Mouse (Mus musculus) adrenal gland, postnatal 36 days (tissue): Measurements from ENCODE around the gene Tmigd1. TPM values are rescaled to one million over a fixed set of nuclear protein-coding genes. Genes with fewer than 3 reads are reported as not detected.
"Not testable (repeated sequence)": the region's sequence is repeated elsewhere in the genome, so short reads cannot be mapped to it uniquely, and the experiment has no call there.

Experiments used
- DNase-seq, 2 experiments: peaks; one replicate each; pipeline ENCODE4 v3.0.0; 2021; ENCODE audit warnings: mixed read lengths in 1 of 2
- total RNA-seq, 2 experiments: library from RNA; stranded (reverse); gene quantifications; 2 replicates each; pipeline ENCODE4 v1.2.3; 2021

The Tmigd1 gene
- total RNA-seq, 2 experiments from 2014 or later, result 0.66 to 1.1 TPM

DNA sequence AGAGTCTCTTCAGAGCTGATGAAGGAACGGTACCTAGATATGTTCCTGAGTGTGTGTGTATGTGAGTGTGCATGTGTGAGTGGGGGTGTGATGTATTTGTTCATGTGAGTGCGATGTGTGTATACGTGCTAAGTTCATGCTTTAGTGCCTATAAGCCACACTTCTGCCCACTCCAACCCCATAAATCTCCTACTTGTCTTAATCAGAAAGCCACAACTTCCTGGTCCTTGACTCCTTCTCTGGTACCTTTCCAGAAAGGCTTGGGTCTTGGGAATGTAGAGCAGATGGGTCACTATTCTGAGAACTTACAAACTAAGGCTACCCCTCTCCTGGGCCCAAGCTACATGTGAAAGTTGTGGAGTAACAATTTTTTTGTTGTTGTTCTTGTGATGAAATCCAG, 3.2 kb upstream of the Tmigd1 start:
- DNase-seq, result no peak

DNA sequence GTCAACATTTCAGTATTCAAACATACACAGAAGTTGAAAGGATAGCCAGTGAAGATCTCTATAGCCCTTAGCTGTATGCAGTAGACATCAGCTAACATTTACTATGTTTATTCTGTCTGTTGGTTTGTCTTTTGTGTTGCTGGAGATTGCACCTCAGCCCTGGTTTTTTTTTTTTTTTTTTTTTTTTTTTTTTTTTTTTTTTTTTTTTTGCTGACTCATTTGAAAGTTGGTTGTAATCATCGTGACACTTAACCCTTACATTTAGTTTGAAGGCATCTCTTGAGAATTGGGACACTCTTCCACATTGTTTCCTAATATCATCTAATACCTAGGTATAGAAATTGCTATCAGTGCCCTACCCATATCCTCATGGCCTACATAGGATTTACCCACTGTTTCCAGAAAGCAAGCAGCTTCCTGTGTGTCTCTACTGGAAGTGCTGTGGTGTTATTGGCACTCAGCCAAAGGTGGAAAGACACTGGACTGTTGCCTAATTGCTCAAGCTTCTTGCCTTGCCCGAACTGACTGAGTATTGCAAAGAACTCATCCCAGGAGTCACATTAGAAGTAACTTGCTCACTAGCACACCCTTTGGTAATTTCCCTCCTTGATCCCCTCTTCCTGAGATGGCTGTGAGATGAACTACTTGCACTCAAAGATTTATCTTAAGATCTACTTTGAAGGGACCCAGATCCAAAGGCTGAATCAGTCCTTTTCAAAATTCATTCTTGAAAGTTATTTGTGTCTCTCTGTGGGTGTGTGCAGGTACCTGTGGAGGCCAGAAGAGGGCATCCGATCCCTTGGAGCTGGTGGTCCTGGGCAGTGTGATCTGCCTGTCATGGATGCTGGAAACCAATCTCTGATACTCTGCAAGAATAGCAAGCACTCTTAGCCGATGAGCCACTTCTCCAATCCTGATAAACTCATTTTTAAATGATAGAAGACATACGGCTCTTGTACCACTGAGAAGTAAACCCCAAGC, 1.9 kb upstream of the Tmigd1 start:
- DNase-seq, result peak; percentile 41 to 45

DNA sequence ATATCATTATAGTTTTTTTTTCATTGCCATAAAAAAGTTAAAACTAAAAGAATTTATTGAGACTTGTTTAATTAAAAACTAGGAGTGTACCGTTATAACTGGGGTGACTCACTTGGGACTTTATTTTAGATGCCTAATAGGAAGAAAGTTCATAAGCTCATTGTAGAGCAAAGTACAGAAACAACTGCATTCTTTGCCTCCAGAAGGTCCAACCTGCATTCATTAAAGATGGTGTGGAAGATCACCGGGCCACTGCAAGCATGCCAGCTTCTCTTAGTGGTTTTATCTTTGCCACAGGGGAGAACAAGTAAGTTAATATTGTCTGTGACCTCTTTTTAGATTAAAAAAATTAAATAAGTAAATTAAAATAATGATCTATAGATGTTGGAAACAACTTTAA, 2.4 kb downstream of the Tmigd1 start:
- no peak for DNase-seq

DNA sequence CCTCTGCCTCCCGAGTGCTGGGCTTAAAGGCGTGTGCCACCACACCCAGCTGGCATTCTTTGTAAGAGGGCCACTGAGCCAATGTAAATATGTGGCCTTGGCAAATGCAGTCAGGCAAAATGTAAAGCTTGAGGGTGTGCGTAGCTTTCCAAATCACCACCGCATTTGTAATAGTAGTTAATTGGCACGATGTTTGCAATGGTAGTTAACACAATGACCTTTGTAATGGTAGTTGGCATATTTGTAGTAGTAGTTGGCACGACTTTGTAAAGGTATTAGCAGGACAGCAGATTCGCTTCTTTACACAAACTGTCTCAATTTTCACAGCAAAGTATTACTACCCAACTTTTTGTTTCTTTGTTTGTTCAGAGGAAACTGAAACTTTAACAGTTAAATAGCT, 6.7 kb downstream of the Tmigd1 start:
- no peak for DNase-seq

DNA sequence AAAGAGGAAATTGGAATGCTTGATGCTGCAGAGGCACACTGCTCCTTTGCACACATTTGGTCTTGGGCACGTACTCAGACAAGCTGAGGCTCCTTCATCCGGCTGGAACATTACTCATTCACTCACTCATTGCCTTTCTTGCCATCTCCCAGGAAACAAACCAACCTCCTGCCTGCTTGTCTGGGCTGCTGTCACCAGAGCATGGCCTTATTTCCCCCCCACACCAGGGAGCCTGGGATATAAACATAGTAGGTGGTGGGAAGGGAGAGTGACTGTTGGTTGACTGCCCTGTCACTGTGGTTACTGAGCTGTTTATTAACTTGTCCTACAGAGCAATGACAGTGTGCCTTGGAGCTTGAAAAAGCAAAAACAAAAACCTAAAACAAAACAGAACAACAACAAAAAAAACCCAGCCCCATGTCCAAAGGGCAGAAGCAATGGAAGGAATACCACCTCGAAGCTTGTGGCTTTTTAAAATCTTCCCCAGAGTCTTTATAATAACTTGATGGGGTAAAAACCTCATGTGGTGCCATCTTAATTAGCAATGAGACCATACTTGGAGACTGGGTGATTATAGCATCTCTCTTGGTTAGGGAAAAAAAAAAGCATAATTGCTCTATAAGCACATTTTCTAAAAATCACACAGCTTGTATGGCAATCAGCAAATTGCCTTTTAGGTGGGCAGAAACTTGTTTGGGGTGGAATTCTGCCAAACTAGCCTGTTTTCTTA, 9.5 kb downstream of the Tmigd1 start:
- DNase-seq, result no peak

DNA sequence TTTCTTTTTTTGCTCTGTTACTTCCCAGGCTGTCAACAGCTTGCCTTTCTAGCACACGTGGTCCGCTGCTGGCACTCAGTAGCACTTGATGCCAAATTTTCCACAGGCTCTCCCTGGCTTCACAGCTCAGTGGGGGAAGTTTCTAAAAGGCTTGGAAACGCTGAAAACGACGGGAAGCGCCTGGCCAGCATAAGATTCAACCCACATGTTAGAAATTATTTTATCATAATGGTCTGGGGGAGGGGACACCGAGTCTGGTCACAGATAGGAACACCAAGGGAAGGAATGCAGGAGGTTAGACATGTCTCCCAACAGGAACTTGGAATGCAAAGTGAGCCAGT, 10.1 kb downstream of the Tmigd1 start:
- DNase-seq, result no peak

DNA sequence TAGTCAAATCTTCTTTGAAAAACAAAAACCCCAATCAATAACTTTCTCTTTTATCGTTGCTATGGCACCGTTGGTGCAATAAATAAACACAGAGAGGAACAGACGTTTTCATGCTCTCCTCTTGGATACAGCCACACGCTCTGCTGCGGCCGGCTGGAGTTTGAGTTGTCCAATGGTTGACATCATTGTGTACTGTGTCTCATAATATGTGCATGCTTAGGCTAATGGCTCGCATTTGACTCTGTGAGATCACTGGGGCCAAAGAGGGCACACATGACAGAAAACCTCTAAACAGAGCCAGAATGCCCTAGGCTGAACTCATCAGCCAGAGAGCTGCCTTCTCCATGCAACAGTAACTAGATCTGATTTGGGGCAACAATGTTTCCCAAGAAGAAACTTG, 12.4 kb downstream of the Tmigd1 start:
- DNase-seq, result no peak

DNA sequence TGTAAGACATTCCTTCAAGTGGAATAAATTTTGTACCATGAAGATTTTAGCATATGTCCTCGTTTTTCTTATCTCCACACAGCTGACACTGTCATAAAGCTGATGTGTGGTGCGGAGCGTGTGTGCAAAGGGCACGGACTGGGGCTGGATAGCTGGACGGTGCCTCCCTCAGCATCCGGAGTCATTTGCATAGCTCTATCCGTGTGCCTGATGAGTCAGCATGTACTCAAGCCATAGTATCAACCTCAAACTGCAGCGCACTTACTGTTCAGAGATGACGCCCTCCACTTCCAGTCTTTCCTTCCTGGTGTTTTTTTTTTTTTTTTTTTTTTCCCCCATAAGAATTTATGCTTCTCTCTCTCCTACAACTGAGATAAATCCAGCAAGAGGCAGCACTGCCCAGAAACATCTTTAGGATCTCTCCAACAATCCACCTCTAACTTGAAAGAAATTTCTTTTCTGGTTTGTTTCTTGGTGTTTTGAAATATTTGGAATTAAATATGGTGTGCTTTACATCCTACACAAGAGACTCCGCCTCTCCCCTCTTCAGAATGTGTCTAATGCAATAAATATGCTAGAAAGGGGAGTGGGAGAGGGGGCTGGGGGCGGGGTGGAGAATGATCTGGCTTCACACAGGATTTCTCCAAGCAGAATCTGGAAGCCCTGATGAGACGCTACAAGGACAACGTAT, 14.7 kb downstream of the Tmigd1 start:
- peak; percentile 25 to 47 for DNase-seq

DNA sequence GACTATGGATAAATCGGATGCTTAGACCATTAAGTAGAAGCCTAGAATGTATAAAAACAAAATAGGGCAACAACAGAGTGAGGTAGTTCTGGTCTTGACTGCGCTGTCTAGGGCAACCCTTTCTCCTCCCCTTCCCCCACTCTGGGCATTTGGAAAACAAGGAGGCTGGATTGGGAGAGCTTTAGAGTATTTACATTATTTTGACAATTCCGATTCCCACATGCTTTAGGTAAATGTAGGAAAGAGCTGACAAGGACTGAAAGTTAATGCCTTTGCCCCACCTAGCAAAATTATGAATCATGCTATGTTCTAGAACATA, 15.2 kb downstream of the Tmigd1 start:
- DNase-seq, result no peak

DNA sequence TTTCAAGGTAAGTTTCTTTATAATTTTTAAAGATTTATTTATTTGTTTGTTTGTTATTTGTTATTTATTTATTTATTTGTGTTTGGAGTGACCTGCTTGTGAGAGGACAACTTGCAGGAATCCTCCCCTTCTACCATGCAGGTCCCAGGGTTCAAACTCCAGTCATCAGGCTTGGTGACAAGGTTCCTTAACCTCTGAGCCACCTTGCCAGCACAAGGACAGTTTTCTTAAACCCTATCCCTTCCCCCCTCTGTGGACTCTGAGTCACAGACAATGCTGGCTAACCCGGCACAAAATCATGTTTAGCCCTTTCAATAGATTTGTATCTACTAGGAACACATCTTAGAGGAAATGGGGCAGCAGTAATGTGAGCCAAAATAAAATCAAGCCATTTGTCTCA, 18.6 kb downstream of the Tmigd1 start:
- DNase-seq, result no peak

DNA sequence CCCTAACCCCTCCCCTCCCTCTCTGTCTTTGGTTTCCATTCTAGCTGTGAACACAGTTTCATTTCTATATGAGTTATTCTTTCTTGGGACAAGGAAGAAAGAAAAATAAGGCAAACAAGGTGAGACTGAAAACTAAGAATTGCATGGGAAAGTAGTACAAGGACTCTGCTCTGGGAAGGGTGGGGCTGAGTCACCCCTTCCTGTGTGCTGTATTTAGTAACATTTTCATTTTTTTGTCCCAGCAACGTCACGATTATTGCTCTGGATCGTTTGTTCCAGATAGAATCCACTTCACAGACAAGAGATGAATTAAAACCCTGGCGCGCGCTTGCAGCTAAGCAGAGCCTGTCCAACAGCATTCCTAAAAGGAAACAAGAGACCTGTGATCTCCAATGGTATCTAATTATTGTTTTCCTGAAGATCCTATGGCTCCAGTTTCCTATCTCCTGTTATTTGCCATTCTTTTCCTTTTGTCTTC, 22.8 kb downstream of the Tmigd1 start, which contains the start of gene Blmh:
Gene Blmh (plus strand): TSS at position 51 of the 478 bp plus-strand sequence.
- peak; percentile 37 to 54 for DNase-seq

DNA sequence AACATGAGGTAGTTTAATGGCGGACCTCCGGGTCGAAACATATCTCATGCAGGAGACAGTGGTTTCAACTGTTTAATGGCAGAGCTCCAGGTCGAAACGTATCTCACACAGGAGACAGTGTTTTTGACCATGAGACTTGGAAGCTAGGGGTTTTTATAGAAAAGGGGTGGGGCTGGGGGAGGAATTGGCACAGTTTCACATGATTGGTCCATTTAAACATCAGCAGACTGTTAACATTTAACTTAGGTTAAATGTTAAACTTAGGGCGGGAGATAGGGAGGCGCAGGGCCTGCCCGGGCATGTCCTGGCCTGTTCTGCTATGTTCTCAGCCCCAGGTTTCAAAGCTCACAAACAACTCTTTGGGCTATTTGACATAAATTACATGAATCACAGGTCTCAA, 26.6 kb downstream of the Tmigd1 start:
- DNase-seq, result not testable (repeated sequence)

DNA sequence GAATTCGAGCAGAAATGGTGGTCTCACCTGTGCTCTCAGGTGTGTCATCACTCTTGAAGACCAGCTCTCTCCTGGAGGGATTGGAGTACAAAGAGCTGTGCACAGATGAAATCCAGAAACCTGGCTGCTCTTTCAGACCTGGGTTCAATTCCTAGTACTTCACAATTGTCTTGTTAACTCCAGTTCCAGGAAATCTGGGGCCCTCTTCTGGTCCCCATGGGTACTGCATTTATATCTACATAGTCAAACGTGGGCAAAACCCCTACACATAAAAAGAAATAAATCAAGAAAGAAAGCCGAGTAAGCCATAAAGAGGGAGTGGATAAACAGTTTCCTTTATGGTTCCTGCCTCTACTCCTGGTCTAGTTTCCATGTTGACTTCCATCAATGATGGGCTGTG, 31.2 kb downstream of the Tmigd1 start:
- no peak for DNase-seq

DNA sequence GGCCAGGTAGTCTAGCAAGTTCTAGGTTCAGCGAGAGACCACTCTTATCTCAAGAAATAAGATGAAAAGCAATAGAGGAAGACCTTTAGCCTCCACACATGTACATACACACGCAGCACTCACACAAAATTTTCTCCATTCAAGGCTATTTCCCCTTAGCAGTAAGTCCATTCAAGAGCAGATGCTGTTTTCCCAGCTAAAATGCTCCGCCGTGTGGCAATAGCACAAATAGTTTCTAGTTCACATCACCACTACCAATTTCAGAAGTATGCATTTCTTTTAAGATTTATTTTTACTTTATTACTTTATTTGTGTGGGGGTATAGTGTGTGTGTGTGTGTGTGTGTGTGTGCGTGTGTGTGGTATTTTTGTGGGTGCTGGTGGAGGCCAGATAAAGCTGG, 34.6 kb downstream of the Tmigd1 start:
- no peak for DNase-seq

DNA sequence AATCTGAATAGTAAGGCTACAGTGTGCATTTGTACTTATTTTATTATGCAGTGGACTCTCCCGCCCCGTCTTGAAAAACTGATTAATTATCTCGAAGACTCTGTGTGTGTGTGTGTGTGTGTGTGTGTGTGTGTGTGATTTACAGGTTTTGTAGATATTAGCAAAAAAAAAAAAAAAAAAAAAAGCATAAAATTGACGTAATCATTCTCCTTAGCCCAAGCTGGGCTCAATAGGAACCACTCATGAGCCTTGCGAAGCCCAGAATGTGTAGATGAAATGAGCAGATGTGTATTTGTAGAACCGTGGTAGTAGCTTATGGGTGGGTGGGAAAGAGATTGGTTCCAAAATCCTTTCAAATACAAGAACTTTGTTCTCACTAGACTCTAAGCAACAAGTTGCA, 42.9 kb downstream of the Tmigd1 start:
- no peak for DNase-seq

DNA sequence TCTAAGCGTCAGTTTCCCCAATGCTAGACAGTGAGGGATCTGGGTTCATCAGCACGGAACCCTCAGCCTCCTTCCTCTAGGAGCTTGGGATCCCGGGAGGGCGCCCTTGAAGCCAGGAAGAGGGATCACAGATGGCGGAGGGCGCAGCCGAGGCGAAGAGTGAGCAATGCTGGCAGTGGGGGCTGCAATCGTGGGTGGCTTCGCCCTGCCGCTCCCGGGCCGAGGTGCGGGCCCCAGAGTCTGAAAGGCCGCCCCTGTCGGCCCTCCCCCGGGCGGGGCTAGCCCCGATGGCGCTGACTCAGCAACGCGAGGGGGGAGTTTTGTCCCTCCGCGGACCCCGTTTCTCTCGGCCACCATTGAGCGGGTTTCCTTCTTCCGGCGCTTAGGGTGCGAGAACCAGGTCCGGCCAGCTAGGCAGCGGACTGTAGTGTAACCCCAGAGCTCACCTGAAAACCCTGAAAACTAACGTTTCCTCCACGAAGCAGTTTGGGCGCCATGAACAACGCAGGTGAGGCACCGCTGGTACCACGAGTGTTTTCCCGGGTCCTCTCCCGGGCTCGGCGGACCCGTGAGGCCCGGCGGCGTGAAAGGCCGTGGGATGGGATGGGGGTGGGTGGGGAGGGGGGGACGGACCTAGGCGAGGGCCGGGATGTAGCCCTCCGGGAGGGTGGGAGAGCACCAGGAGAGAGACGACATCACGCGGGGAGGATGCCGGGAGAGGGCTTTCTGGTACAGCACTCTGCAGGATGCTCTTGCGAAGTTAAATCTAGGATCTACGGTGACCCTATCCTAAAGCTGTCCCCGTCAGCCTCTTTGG, 43.6 kb downstream of the Tmigd1 start:
- peak; percentile 95 to 96 for DNase-seq

DNA sequence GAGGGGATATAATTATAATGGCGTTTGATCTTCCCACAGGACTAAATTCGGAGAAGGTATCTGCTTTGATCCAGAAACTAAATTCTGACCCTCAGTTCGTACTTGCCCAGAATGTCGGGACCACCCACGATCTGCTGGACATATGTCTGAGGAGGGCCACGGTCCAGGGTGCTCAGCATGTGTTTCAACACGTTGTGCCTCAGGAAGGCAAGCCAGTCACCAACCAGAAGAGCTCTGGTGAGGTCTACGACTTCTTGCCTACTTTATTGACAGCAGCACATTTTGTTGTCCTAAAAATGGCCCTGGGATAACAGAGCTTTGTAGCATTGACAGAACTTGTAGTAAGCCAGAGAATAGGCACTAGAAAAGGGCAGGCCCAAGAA, 44.2 kb downstream of the Tmigd1 start:
- DNase-seq, result no peak

DNA sequence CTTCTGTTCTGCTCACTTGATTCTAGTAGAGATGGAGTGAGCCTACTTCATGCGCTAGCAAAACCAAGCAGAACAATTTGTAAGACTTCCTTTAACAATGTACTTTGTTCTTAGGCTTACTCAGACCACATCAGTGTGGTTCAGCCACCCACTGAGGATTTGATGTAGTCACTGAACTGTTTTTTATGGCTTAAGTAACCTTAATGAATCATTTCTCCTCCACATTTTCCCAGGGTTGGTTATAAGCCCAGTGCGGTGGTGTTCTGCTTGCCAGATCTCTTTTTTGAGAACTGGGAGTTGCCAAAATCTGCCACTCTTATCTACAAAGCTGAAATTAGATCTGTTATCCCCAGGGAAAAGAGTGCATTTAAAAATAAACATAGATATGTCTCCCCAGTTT, 51.6 kb downstream of the Tmigd1 start:
- DNase-seq, result peak; percentile 35 to 46

DNA sequence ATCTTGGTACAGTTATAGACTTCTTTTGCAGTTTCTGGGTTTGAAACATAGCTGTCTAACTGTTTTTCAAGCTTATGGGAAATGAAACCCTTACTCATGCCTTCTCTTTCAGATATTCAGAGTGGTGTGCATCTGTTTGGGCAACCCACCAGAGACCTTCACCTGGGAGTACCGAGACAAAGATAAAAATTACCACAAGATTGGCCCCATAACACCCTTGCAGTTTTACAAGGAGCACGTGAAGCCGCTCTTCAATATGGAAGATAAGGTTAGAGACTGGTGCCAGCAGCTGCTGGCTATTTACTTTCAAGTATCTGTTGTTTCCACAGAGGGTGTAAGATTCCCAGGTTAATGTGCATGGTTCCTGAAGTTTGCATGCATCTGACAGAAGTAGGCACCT, 63.7 kb downstream of the Tmigd1 start:
- no peak for DNase-seq
